Mouse (Mus musculus): ENCODE measurements around the gene Gm10803.

- TF ChIP-seq EP300 (IDR thresholded peaks at IDR 0.05) (no peak), CTCF (IDR thresholded peaks at IDR 0.05) (no peak)
These were observed 32.8 kb downstream of the Gm10803 start for GRCm38 (mm10) chr2:93593121-93593520.

Measured in lung, postnatal 0 days (tissue).